Mouse (Mus musculus) erythroid progenitor cell, adult 5-6 weeks (primary cell): ENCODE data around the gene Ripk3. TPM values are rescaled to one million over a fixed set of nuclear protein-coding genes. Genes with fewer than 3 reads are reported as not detected.

Experiments used
- ATAC-seq: replicated peaks from 2 replicates; pipeline ENCODE4 v1.8.0; 2016; ENCODE audit warnings: moderate number of reproducible peaks, mild to moderate bottlenecking, moderate TSS enrichment, inconsistent platforms; ENCODE audit not compliant: poor library complexity, low FRiP score, severe bottlenecking
- total RNA-seq, 2 experiments: library from RNA; stranded (forward) in 1 of 2; stranded (reverse) in 1 of 2; fragments of 150-400 nt in 1 of 2; fragments of 186-747, 209-891 nt in 1 of 2; gene quantifications; 2 replicates each; pipeline versions ENCODE4 v1.2.3 to v1.2.4; 2015 to 2017; ENCODE audit warnings: low replicate concordance in 2 of 2

Gene Ripk3
- total RNA-seq (2015; ENCODE audit: low replicate concordance) (18.4 and 28.1 TPM in 2 replicates), total RNA-seq (2017; ENCODE audit: low replicate concordance) (2.3 and 33.1 TPM in 2 replicates)

- ATAC-seq = no peak
These were observed at the start of gene Ripk3 for GRCm38 (mm10) chr14:55788256-55789050. TSS of gene Ripk3 (minus strand) at chr14:55788865.

GRCm38 (mm10) chr14:55838312-55838711 is 49.6 kb upstream of the Ripk3 start:
- no peak for ATAC-seq

- no peak for ATAC-seq
These were observed 46.3 kb upstream of the Ripk3 start for GRCm38 (mm10) chr14:55834808-55835533.

GRCm38 (mm10) chr14:55833126-55833525 is 44.5 kb upstream of the Ripk3 start:
- ATAC-seq = no peak

- ATAC-seq = no peak
These were observed 41.7 kb upstream of the Ripk3 start for GRCm38 (mm10) chr14:55830331-55830730.

GRCm38 (mm10) chr14:55829854-55830253 is 41.2 kb upstream of the Ripk3 start:
- no peak for ATAC-seq

- ATAC-seq = no peak
These were observed 40.1 kb upstream of the Ripk3 start for GRCm38 (mm10) chr14:55828716-55829263.

GRCm38 (mm10) chr14:55826551-55827340 is 38.1 kb upstream of the Ripk3 start:
- peak; percentile 39; the same call in 1 of the 2 replicates for ATAC-seq

- no peak for ATAC-seq
These were observed 37.5 kb upstream of the Ripk3 start for GRCm38 (mm10) chr14:55826142-55826541.

- ATAC-seq = no peak
These were observed 36.8 kb upstream of the Ripk3 start for GRCm38 (mm10) chr14:55825216-55826051.

GRCm38 (mm10) chr14:55824481-55825215 is 36.0 kb upstream of the Ripk3 start:
- ATAC-seq = no peak

GRCm38 (mm10) chr14:55824001-55824480 is 35.4 kb upstream of the Ripk3 start:
- no peak for ATAC-seq

GRCm38 (mm10) chr14:55822991-55823762 is 34.5 kb upstream of the Ripk3 start, which contains the start of gene Nfatc4:
TSS of gene Nfatc4 (plus strand) at chr14:55823144.
- ATAC-seq = no peak

- ATAC-seq = no peak
These were observed 33.8 kb upstream of the Ripk3 start for GRCm38 (mm10) chr14:55822435-55822990.

GRCm38 (mm10) chr14:55820576-55820975 is 31.9 kb upstream of the Ripk3 start:
- ATAC-seq = no peak

- no peak for ATAC-seq
These were observed 31.3 kb upstream of the Ripk3 start for GRCm38 (mm10) chr14:55819845-55820405.

GRCm38 (mm10) chr14:55815310-55815751 is 26.7 kb upstream of the Ripk3 start:
- no peak for ATAC-seq
